Mouse (Mus musculus): ENCODE data around the gene Smad6.
A peak's percentile ranks its signal among the peaks of the same experiment; 100 is the strongest.

Smad6 gene

DNA sequence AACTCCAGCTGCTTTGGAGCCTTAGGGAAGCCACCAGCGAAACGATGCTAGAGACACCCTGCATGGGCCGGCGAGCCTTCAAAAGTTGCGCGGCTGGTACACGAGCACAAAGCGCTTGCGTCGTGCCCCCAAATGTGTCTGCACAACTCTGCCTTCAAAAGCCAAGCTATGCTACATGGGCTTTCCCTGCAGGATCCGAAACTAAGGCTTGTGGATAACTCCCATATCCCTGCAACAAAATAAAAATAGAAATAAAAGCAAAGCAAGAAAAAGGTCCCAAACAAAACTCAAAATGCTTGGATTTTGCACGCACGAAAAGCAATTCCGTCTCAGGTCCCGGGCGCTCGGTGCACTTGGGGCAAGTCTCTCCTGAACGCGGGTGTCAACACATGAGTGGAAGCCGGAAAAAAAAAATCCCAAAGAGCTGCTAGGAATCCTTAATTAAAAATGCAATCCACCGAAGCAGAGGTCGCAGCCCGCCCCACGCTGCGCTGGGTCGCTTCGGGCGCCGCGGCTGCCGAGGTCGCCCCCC is 474 bp downstream of the Smad6 start:
- peak; percentile 57 for DNase-seq

DNA sequence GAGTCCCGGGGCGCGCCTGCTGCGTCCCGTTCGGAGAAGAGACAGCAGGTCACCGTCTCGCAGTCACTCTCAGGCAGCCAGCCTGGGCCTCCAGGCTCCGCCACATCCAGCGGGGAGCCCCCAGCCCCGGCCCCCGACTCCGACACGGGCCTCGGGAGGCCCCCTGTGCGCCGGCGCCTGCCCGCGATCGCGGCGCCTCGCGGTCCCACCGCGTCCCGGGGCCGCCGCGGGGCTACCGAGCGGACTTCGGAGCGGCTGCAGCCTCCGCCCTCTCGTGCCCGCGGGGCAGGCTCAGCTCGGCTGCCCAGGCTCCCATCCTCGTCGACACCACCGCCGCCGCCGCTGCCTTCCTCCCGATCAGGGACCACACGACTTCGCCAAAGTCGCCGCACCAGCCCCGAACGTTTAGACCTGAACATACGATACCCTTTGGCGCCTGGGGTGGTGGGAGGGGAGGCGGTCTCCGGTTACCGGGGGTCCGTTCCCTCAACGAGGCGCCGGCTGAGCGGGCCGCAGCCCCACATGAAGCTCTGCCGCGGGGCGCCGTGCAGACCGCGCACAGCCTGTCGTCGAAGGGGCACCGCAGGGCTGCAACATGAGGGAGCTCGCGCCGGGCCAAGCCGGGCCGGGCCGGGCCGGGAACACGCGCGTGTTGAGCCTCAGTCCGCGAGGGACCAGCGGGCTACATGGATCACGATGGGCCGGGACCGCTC is 1.1 kb downstream of the Smad6 start:
- DNase-seq, result peak; percentile 63

DNA sequence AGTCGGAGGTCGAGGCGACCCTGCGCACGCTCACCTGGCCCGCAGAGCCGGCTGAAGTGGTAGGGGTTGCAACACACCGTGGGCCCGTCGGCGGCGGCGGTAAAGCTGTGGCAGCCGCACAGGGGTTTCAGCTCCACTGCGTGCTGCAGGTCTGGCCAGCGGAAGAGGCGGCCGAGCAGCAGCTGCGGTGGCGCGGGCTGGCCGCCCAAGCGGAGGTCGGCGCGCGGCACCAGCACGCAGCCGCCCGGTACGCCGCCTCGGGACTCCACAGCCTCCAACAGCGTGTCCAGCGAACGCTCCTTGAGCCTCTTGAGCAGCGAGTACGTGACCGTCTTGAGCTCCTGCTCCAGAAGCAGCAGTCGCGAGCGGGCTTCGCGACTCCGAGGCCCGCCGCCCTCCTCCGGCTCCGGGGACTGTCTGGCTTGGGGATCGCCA is 1.7 kb downstream of the Smad6 start:
- no peak for DNase-seq

DNA sequence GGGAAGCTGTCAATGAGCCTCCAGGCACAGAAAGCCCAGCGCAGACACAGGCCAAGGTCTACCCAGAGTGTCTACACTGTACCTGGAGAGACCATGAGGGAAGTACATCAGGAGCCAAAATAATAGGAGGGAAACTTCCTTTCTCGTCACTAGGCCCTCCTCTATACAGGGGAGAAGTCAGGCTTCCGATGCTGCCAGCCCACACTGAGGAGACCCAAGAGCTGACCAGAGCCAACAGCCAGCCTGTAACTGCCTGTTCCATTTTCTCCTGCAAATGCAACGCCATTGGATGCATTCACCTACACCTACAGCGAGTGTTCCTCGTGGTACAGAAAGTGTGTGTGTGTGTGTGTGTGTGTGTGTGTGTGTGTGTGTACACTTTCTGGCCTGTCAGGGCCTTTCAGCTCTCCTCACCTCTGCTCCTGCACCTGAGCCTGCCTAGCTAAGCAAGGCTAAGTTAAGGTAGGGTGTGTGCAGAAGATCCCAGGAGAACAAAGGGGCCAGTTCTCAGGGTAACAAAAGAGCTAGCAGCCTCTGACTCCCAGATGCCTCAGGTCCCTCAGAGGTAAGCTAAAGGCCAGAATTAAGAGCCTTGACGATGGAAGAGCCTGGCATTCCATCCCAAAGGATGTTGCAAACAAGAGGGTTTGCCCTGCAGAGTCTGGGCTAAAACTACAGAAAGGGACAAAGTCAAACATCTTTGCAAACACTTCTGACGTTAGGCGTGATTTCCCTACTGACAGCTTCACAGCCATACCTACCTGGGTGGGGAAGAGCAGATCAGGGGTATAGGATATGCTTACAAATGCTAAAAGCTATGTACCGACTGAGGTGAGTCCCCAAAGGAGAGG is 2.6 kb downstream of the Smad6 start:
- DNase-seq, result no peak

DNA sequence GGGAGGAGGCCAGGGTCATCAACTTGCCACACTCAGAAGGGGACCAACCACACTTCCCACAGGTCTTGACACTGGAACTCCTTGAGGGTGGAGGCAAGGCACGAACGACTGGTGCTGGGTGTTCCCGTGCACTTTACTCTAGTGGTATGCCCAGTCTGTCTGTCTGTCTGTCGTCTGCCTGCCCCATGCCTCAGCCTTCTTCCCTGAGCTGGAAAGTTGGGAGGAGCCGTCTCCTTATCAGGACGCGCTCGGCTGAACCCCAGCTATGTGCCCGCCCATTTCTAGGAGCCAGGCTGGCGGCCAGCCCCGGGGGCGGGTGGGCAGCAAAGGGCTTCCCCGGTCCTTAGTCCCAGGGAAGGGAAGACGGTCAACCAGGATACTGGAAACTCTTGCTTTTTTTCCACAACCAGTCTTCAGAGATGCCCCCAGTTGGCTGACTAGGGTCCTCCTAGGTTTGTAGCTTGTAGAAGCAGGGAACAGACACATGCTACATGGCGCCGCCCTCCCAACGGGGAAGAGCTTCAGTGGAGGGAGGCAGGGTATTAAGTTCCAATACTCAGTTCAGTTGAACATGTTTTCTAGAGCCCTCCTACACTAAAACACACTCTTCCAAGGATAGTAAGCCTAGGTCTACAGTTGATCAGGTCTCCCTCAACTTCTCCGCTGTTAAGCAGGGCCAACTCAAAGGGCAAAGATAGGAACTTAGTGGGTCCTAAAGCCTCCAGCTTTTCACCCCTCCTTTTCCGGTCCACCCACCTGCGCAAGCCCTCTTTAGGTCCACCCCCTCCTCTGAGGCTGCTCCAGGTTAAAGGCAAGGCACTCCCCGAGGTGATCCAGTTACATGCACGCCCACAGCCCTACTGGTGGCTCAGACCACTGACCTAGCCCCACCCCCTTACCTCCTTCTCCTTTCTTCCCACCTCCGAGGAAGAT is 3.7 kb downstream of the Smad6 start:
- peak; percentile 37 for DNase-seq

DNA sequence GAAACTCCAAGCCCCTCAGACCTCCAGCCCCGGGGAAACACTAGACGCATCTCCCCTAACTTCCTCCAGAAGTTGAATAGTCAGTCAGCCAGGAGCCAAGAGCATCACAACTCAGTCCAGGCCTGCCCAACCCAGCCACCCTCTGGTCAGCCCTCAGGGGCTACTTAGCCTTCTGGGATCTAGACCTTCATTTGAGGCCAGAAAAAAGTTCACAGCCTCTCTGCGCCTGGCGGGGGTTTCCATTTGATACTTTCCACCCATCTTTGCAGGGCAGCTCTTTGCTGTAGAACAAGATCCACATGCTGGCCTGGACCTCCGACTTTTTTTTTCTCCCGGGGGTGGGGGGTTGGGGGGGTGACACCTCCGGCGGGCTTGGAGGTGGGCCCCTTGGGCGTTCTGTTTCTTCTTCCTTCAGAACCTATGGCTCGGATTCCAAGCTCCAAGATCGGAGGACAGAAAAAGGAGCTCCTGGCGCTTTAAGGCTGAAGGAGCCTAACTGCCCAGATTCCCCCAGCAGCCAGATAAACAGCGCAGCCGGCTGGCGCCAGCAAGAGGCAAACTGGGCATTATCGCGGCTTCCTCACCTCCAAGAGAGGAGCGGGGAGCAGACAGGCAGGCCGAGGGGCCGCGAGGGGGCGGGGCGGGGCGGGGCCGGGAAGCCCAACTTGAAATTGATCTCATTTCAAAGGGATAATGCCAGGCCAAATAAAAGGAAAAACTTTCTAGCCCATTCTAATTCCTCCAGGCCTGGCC is 5.0 kb downstream of the Smad6 start:
- peak; percentile 23 for DNase-seq

DNA sequence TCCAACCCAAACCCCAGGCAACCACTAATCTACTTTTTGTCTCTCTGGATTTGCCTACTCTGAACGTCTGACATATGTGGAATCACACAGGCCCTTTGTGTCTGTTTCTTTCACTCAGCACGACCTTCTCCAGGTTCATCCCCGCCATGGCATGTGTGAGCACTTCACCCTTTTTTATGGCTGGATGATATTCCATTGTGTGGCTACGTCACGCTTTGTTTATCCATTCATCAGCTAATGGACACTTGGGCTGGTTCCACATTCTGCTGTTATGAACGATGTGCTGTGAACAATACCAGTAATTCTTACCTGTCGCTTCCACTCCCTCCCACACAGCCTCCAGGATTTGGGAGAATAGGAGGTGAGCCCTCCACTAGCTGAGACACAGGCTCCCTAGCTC is 5.8 kb downstream of the Smad6 start:
- no peak for DNase-seq

DNA sequence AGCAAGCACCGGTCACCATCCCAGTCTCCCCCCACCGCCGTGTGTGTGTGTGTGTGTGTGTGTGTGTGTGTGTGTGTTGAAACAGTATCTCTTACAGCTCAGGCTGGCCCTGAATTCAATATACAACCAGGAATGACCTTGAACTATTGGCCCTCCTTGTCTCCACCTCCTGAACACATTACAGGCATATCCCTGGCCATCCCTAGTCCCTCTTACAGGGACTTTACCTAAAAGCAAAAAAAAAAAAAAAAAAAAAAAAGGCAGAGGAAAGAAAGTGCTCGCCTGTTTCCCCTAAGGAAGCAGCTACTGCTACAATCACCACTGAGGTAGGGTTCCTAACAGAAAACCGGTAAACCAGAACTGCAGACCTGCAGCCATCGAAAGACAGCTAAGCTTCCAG is 7.1 kb downstream of the Smad6 start:
- DNase-seq, result no peak

DNA sequence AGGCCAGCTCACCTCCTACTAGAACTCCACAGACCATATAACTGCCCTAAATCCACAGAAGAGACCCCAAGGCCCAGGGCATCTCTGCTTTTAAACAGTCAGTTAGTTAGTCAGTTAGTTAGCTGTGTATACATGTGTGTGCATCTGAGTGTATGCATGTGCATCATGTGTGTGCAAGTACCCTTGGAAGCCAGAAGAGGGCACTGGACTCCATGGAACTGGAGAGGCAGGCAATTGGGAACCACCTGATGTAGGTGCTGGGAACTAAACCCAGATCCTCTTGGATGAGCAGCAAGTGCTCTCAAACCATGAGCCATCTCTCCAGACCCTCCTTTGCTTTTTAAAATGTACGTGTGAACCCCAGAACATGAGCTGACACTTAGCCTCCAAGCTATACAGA is 10.5 kb downstream of the Smad6 start:
- no peak for DNase-seq

DNA sequence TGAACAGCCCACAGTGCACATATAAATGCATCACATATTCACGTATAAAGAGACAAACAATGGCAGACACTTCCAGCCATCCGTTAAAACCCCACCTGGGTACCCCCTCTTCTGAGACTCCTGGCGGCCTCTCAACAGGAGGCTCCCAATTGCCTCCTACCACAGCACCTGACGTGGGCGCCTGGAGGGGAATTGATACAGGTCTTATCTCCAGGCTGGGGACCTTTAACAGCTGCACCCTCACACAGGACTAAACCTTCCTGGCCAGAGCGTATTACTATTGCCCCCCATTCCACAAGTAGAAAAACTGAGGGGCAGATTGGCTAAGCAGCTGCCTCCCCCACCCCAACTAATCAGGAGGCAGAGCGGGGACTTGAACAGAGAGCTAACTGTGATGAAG is 18.9 kb downstream of the Smad6 start:
- no peak for DNase-seq

DNA sequence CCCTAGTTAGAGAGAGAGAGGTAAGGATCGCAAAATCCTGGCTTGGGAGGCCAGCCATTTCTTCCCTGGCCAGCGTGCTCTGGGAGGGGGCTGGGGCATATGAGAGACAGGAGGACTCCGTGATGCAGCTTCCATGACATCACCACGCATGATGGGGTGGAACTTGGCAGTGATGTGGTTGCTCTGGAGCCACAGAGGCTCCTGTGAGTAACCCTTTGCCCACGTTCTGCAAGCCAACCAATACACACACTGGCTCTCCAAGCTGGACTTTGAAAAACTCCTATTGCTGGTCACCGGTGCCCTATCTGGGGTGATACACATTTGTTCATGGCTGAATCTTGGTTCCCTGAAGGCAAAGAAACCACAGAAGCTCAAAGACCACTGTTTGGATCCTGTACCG is 20.8 kb downstream of the Smad6 start:
- DNase-seq, result no peak

DNA sequence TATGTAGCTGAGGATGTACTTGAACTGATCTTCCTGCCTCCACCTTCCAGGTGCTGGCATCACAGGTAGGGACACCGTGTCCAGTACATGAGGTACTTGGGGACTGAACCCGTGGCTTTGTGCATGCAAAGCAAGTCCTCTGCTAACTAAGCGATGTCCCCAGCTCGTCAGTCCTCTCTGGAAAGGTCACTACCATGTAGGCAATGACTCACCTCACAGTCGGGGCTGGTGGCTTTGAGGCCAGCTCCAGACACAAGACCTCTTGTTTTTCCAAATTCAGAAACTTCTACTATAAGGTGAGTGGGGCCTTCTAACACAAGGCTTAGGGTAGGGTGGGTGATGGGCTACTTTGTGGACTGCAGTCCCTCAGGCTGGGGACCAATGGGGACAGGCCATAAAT is 21.8 kb downstream of the Smad6 start:
- DNase-seq, result no peak

DNA sequence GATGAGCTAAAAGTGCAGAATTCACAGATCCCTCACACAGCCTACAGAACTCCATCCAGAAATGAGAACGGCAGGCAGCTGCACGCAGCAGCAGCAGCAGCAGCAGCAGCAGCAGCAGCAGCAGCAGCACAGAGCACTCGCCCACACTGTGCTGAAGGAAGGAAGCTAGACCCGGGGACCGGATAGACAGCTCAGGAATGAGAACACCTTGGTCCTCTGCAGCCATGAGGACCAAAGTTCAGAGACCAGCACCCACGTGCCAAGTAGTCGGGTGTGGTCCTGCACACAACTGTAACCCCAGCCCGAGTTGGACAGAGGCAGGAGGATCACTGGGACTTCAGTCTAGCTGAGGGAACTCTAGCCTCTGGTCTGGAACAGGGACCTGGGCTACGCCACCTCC is 22.7 kb downstream of the Smad6 start:
- no peak for DNase-seq

DNA sequence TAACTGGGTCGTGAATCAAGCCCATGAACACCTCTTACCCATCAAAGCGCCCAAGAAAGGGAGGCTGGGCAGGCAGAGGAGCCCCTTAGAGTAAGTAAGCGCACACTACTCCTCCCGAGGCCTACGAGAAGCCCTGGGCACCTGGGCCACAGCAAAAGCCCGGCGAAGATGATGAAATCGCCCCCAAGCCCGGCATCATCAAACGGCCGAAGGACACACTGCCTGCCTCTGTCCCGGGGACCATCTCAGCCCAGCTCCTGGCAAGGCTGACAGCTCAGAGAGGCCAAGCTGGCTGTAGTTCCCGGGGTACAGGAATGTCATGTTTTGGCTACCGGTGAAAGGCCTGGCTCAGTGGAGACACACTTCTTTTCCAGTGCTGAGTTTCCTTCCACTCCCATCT is 23.8 kb downstream of the Smad6 start:
- no peak for DNase-seq

DNA sequence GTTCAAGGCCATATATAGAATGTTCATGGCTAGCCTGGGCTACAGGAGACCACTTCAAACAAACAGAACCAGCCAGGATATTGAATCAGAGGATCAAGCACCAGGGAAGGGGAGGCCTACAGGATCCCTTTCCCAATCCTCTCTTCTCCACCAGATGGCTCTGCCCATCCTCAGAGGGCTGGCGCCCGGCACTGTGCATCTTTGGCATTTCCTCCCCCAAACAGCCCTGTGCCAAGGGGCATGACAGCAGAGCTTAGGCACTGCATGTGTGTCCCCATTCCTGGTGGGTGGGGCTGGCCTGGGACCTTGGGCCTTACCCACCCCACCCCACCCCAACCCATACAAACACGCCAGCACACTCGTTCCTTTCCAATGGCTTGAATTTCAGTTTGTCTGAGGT is 24.4 kb downstream of the Smad6 start:
- DNase-seq, result no peak

DNA sequence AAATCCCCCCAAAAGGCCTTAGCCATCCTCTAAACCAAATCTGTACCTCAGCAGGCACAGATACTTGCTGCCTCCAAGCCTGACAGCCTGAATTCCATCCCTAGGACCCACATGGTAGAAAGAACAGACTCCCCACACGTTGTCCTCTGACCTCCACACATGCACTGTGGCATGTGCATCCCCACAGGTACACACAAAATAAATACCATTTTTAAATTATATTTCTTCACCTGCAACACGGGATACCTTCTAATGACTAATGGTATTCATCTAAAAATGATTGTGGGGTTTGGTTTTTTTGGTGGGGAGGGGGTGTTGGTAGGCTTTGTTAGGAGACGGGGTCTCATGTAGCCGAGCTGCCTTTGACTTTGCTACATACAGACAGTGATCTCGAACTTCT is 28.6 kb downstream of the Smad6 start:
- no peak for DNase-seq

DNA sequence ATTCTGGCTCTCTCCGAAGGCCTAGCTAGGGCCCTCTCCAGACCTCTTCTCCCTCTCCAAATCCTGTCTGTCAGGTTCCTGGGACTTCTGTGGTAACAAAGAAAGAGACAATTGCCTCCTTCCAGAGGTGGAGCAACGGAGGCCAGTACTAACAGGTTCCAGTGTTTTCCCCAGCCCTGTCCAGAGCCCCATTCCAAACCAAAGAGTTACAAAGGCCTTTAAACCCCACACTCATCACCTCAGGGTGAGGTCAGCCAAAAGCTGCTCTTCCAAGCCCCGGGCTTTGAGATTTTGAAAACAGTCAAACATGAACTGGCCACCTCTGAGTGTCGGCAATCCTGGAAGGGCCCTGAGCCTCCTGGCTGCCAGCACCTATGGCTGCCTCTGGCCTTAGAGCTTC is 29.1 kb downstream of the Smad6 start:
- DNase-seq, result no peak

DNA sequence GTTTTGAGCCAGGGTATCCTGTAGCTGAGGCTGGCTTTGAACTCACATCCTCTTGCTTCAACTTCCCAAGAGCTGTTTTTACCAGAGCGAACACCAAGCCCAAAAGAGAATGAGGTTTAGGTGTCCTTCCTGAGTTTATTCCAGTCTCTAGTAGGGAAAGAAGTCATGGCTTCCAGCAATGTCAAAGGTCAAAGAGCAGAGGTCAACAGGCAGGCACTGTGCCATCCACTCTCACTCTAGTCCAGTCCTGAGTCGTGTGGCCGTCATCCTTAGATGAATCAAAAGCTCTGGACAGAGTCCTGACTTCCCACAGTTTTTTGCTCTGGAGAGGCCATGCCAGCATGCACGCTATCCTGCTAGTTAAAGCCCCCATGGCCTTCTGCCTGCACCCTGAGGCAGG is 30.7 kb downstream of the Smad6 start:
- DNase-seq, result no peak

DNA sequence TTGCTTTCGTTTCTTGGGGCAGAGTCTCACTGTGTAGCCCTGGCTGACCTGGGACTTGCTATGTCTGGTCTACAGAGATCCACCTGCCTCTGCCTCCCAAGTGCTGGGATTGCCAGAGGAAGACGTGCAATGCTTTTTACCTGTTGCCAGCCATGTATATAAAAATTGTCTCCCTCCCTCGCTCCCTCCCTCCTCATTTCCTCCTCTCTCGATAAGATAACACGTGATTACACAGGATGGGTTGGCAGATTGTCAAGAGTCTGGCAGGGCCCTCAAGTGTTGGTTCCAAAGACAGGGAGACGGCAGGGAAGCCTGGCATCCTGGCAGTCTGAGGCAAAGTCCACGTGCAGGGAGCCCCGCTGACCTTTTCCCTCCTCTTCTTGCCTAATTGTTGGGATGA is 32.2 kb downstream of the Smad6 start:
- no peak for DNase-seq

DNA sequence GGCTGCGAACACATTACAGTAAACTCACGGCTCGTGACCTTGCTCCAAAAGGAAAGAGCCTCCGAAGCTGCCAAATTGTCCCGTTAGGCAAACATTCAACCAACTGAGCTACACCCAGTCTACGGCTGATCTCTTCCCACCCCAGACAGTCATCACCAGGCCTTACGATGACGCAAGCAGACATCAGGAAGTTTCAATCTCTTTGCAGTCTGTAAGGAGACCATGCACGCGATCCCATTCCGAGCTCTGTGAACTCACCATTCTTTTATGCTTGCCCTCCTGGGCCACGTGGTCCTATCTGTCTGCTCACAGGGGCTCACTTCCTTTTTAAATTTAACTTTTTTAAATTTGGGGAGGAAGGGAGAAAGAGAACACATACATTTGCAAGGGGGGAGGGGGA is 32.6 kb downstream of the Smad6 start:
- DNase-seq, result no peak

DNA sequence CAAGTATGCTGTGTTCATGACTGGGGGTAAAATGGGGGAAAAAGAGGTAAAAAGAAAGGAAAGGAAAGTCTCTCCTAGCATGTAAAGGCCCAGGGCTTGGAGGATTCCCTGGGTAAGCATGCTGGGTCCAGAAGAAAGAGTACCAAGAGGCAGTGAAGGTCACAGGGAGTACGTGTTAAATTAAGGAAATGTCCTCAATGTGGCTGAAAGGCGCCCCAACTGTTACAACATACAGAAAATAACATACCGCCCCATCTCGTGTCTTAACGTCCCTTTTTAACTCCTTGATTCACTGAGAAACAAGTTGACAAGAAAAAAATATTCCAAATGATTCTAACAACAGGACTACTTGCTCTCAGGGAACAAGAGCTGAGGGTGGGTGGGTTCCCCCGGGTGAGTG is 36.7 kb downstream of the Smad6 start:
- no peak for DNase-seq

DNA sequence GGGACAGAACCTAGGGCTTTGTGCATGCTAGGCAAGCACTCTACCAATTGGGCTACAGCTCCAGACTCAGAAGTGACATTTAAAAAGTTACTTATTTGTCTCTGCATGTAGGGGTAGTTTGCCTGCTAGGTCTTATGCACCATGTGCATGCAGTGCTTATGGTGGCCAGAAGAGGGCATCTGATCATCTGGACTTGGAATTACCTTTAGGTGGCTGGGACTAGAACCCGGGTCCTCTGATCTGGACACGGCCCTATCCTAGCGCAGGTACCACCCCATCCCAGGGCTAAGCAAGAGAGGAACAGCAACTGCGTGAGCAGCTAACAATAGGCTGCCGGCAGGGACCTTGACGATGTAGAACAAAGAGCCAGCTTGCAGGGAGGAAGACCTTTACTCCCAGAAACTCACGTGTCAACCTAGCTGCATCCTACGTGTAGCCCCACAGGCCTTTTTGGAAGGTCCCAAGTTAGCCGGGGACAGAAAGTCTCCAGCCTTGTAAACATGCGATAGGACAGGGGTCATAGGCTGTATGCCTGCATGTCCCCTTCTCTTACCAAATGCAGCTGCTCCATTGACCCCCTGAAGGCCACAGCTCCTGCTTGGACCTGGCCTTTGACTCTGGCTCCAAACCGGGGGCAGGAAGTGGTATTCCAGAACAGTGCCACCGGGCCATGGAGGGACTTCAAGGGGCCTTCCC is 38.8 kb downstream of the Smad6 start:
- peak; percentile 55 for DNase-seq
